Mouse (Mus musculus): ENCODE data around the gene Nfic.
A peak's percentile ranks its signal among the peaks of the same experiment; 100 is the strongest.
"Not testable (repeated sequence)": the region's sequence is repeated elsewhere in the genome, so short reads cannot be mapped to it uniquely, and the experiment has no call there.

Nfic gene

GRCm38 (mm10) chr10:81460951-81461350, 5.5 kb upstream of the Nfic start:
- no peak for DNase-seq (ENCODE audit: extremely low read depth, low read depth)

- no peak for DNase-seq (ENCODE audit: extremely low read depth, low read depth)
Observed at GRCm38 (mm10) chr10:81460471-81460870, 5.0 kb upstream of the Nfic start.

GRCm38 (mm10) chr10:81459399-81459798, 4.0 kb upstream of the Nfic start:
- no peak for DNase-seq (ENCODE audit: extremely low read depth, low read depth)

- no peak for DNase-seq (ENCODE audit: extremely low read depth, low read depth)
Observed at GRCm38 (mm10) chr10:81458267-81458666, 2.8 kb upstream of the Nfic start.

GRCm38 (mm10) chr10:81457624-81458023, 2.2 kb upstream of the Nfic start:
- no peak for DNase-seq (ENCODE audit: extremely low read depth, low read depth)

- DNase-seq (ENCODE audit: extremely low read depth, low read depth), result no peak
Observed at GRCm38 (mm10) chr10:81456983-81457563, 1.6 kb upstream of the Nfic start.

- DNase-seq (ENCODE audit: extremely low read depth, low read depth), result no peak
Observed at GRCm38 (mm10) chr10:81454106-81454505, 1.3 kb downstream of the Nfic start.

GRCm38 (mm10) chr10:81452947-81453288, 2.5 kb downstream of the Nfic start:
- DNase-seq (ENCODE audit: extremely low read depth, low read depth), result no peak

GRCm38 (mm10) chr10:81452237-81452946, 3.0 kb downstream of the Nfic start:
- DNase-seq (ENCODE audit: extremely low read depth, low read depth), result no peak

GRCm38 (mm10) chr10:81451365-81451745, 4.1 kb downstream of the Nfic start:
- no peak for DNase-seq (ENCODE audit: extremely low read depth, low read depth)

- no peak for DNase-seq (ENCODE audit: extremely low read depth, low read depth)
Observed at GRCm38 (mm10) chr10:81450641-81451364, 4.6 kb downstream of the Nfic start.

GRCm38 (mm10) chr10:81450140-81450539, 5.3 kb downstream of the Nfic start:
- peak; percentile 49 for DNase-seq (ENCODE audit: extremely low read depth, low read depth)

GRCm38 (mm10) chr10:81445516-81445915, 9.9 kb downstream of the Nfic start:
- DNase-seq (ENCODE audit: extremely low read depth, low read depth), result not testable (repeated sequence)

GRCm38 (mm10) chr10:81441019-81441418, 14.4 kb downstream of the Nfic start:
- DNase-seq (ENCODE audit: extremely low read depth, low read depth), result no peak

GRCm38 (mm10) chr10:81435436-81435835, 20.0 kb downstream of the Nfic start:
- DNase-seq (ENCODE audit: extremely low read depth, low read depth), result no peak

- no peak for DNase-seq (ENCODE audit: extremely low read depth, low read depth)
Observed at GRCm38 (mm10) chr10:81434361-81435263, 20.8 kb downstream of the Nfic start.

- DNase-seq (ENCODE audit: extremely low read depth, low read depth), result no peak
Observed at GRCm38 (mm10) chr10:81433541-81434289, 21.7 kb downstream of the Nfic start.

- peak; percentile 94 for DNase-seq (ENCODE audit: extremely low read depth, low read depth)
Observed at GRCm38 (mm10) chr10:81432868-81433262, 22.6 kb downstream of the Nfic start.

- no peak for DNase-seq (ENCODE audit: extremely low read depth, low read depth)
Observed at GRCm38 (mm10) chr10:81432169-81432867, 23.1 kb downstream of the Nfic start.

- DNase-seq (ENCODE audit: extremely low read depth, low read depth), result no peak
Observed at GRCm38 (mm10) chr10:81431526-81432168, 23.8 kb downstream of the Nfic start.

All from MEL-GATA-1-ER (cell line).